Comparison of ENCODE assay signal across 8 mouse cellular contexts in the genomic region with DNA sequence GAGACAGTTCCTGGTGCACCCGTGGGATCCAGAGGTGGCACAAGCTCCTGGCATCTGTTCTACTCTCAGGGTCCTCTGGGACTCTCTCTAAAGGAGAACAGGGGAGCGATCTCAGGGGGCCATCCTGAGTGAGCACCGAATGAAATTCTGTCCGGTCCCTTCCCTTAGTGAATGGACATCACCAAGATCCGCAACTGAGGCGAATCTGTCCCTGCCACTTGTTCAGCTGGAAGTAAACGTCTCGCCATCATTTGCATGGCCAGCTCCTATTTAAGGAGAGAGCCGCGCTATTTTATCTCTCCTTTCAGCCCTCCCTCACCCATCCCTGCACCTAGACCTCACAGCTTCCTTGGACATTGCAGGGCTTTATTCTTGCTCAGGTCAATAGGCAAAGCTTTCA. TPM values are rescaled to one million over a fixed set of nuclear protein-coding genes. Genes with fewer than 3 reads are reported as not detected.
DNase-seq lines count a peak whose midpoint lies in the region; ATAC-seq lines count a peak whose summit lies in the region.

No protein-coding gene starts in this region.

- peaks cover 9% of the 10 kb centered on the region; the same call in 1 of the 2 replicates for H3K4me1 ChIP-seq in neural tube, embryonic 11.5 days (ENCODE audit: control insufficient read depth, insufficient read depth, low read length)
- peaks cover 34% of the 10 kb centered on the region for H3K4me1 ChIP-seq in limb, embryonic 10.5 days
- H3K4me1 ChIP-seq in stomach, embryonic 16.5 days (ENCODE audit: control insufficient read depth, insufficient read depth, low read length): peaks cover 12% of the 10 kb centered on the region

- H3K4me2 ChIP-seq in neural tube, embryonic 11.5 days (ENCODE audit: low read depth): peak overlapping the region; percentile 81
- H3K4me2 ChIP-seq in stomach, embryonic 16.5 days (ENCODE audit: low read depth, low read length): peak overlapping the region; percentile 66

- no peaks in the 10 kb centered on the region for H3K36me3 ChIP-seq in neural tube, embryonic 11.5 days (ENCODE audit: control insufficient read depth, insufficient read depth, low read length)
- no peaks in the 10 kb centered on the region for H3K36me3 ChIP-seq in limb, embryonic 10.5 days
- H3K36me3 ChIP-seq in stomach, embryonic 16.5 days (ENCODE audit: control insufficient read depth, insufficient read depth, low read length): no peaks in the 10 kb centered on the region

- peak; percentile 34 for DNase-seq in embryo, embryonic 10 days (ENCODE audit: low spot score)
- no peak for DNase-seq in embryo, embryonic 9.5 days (ENCODE audit: extremely low spot score)
- DNase-seq in neural tube, embryonic 11.5 days (ENCODE audit: low spot score): no peak
- no peak for DNase-seq in neural tube, embryonic 10.5 days (ENCODE audit: extremely low spot score, low spot score)
- DNase-seq in limb, embryonic 10.5 days (ENCODE audit: low spot score): no peak
- DNase-seq in adrenal gland, postnatal 4 days (ENCODE audit: low spot score in 2 of 2): no peak
- DNase-seq in urinary bladder, postnatal 36 days (ENCODE audit: low spot score in 2 of 2): no peak

- H3K9ac ChIP-seq in neural tube, embryonic 11.5 days (ENCODE audit: low read length): no peak overlapping the region
- peak overlapping the region; percentile 68; the same call in 1 of the 2 replicates for H3K9ac ChIP-seq in stomach, embryonic 16.5 days (ENCODE audit: low read length)

- H3K27ac ChIP-seq in neural tube, embryonic 11.5 days (ENCODE audit: low read depth, low read length): no peak overlapping the region
- H3K27ac ChIP-seq in limb, embryonic 10.5 days: no peak overlapping the region
- H3K27ac ChIP-seq in stomach, embryonic 16.5 days (ENCODE audit: low read length): no peak overlapping the region

- peak overlapping the region; percentile 56 for H3K4me3 ChIP-seq in neural tube, embryonic 11.5 days (ENCODE audit: low read depth, low read length)
- H3K4me3 ChIP-seq in limb, embryonic 10.5 days: peak overlapping the region; percentile 64
- peak overlapping the region; percentile 68; the same call in 1 of the 2 replicates for H3K4me3 ChIP-seq in stomach, embryonic 16.5 days (replicated peaks; ENCODE audit: low read length)

- WGBS in neural tube, embryonic 11.5 days: 10% methylated on average over 10 of the region's 10 CpGs
- WGBS in limb, embryonic 10.5 days: 9% methylated on average over 10 of the region's 10 CpGs
- 10% methylated on average over 10 of the region's 10 CpGs for WGBS in stomach, embryonic 16.5 days

- ATAC-seq in neural tube, embryonic 11.5 days (ENCODE audit: insufficient read depth, low FRiP score, low TSS enrichment): no peak
- ATAC-seq in stomach, embryonic 16.5 days (ENCODE audit: insufficient read depth, low FRiP score): no peak

- H3K9me3 ChIP-seq in neural tube, embryonic 11.5 days (ENCODE audit: control insufficient read depth, low read length): no peaks in the 10 kb centered on the region
- no peaks in the 10 kb centered on the region for H3K9me3 ChIP-seq in limb, embryonic 10.5 days (replicated peaks)
- no peaks in the 10 kb centered on the region for H3K9me3 ChIP-seq in stomach, embryonic 16.5 days (replicated peaks; ENCODE audit: control insufficient read depth, low read length)

- H3K27me3 ChIP-seq in neural tube, embryonic 11.5 days (ENCODE audit: control insufficient read depth, insufficient read depth, low read length): peaks cover 26% of the 10 kb centered on the region
- peaks cover 97% of the 10 kb centered on the region for H3K27me3 ChIP-seq in limb, embryonic 10.5 days (ENCODE audit: low read depth, poor library complexity, severe bottlenecking)
- H3K27me3 ChIP-seq in stomach, embryonic 16.5 days (ENCODE audit: control insufficient read depth, insufficient read depth, low read length): peaks cover 45% of the 10 kb centered on the region

RNA-seq across cellular contexts. Expression of gene Adcy1, which starts 0.7 kb away (rescaled TPM):
- polyA plus RNA-seq in neural tube, embryonic 11.5 days (2014; fragmentation: Nextera tagmentation; extraction: Ambion mirVana): 1.6 and 2.0 TPM in 2 replicates
- polyA plus RNA-seq in limb, embryonic 10.5 days (2016; fragmentation: Nextera tagmentation; extraction: Ambion mirVana): 0.61 and 0.62 TPM in 2 replicates
- 1.8 and 2.2 TPM in 2 replicates for polyA plus RNA-seq in stomach, embryonic 16.5 days (2015; fragmentation: Nextera tagmentation; extraction: Ambion mirVana)
- total RNA-seq in adrenal gland, postnatal 4 days (2021): 10 to 100 TPM in 1 of 2 experiments, 1 to 10 TPM in 1; 9.8 to 11.3 TPM
